Mouse (Mus musculus) heart, adult 2 months (tissue): Measurements from ENCODE around the gene Metap1d. TPM values are rescaled to one million over a fixed set of nuclear protein-coding genes. Genes with fewer than 3 reads are reported as not detected.

Experiments used
- DNase-seq, 2 experiments: peaks; one replicate each; pipeline ENCODE4 v3.0.0; 2021
- H3K27ac ChIP-seq: fragments of 200-600 bp; 2 replicates; pipeline ENCODE4 v1.8.1; 2022
- H3K27me3 ChIP-seq: fragments of 200-500 bp; 2 replicates; pipeline ENCODE4 v1.6.1; 2012; ENCODE audit warnings: mild to moderate bottlenecking, low read length, inconsistent platforms, mixed read lengths; ENCODE audit not compliant: control insufficient read depth, insufficient read depth
- H3K36me3 ChIP-seq: fragments of 200-500 bp; 2 replicates; pipeline ENCODE4 v1.6.1; 2012; ENCODE audit warnings: low read length, inconsistent platforms; ENCODE audit not compliant: control insufficient read depth, insufficient read depth
- H3K4me1 ChIP-seq: fragments of 200-500 bp; 2 replicates; pipeline ENCODE4 v1.6.1; 2011; ENCODE audit warnings: low read length; ENCODE audit not compliant: control insufficient read depth, insufficient read depth
- H3K4me3 ChIP-seq: fragments of 200-600 bp; 2 replicates; pipeline ENCODE4 v1.8.1; 2022
- H3K79me2 ChIP-seq: fragments of 200-500 bp; replicated peaks from 2 replicates; pipeline ENCODE4 v1.6.1; 2012; ENCODE audit warnings: mild to moderate bottlenecking, inconsistent platforms, low read length, moderate library complexity, mixed read lengths; ENCODE audit not compliant: control insufficient read depth, insufficient read depth
- H3K9ac ChIP-seq: fragments of 200-500 bp; 2 replicates; pipeline ENCODE4 v1.6.1; 2012; ENCODE audit warnings: low read depth, mild to moderate bottlenecking, control low read depth, inconsistent platforms, low read length, mixed read lengths
- CTCF ChIP-seq: fragments of 200-600 bp; IDR thresholded peaks from 2 replicates; pipeline ENCODE4 v1.8.1; 2022; ENCODE audit warnings: antibody characterized with exemption, mild to moderate bottlenecking, moderate library complexity
- EP300 ChIP-seq: fragments of 200-500 bp; IDR thresholded peaks from 2 replicates; pipeline ENCODE4 v1.6.1; 2011; ENCODE audit warnings: low read depth, low read length, control low read depth; ENCODE audit not compliant: insufficient read depth
- POLR2A ChIP-seq: fragments of 200-500 bp; IDR thresholded peaks from 2 replicates; pipeline ENCODE4 v1.6.1; 2011; ENCODE audit warnings: mild to moderate bottlenecking, low read depth, low read length, control low read depth; ENCODE audit not compliant: insufficient read depth
- WGBS: fragments of 180-500 bp; shearing (Covaris S2); methylation state at CpG from one replicate; pipeline ENCODE4 v1.1.7; 2018; 5-methylcytosine and 5-hydroxymethylcytosine counted together
- intact Hi-C: fragments of 180-260 bp; cut with DNase I; formaldehyde crosslinking; loops from one replicate; pipeline ENCODE4 v1.15.1; 2025
- polyA plus RNA-seq: library from polyadenylated mRNA; depleted of rRNA; stranded (reverse); fragments of >200 nt; gene quantifications from 2 replicates; pipeline ENCODE4 v1.2.3, GENCODE M21; 2012
- total RNA-seq, 2 experiments: library from RNA; stranded (reverse); gene quantifications; 2 replicates each; pipeline ENCODE4 v1.2.3; 2021

Gene Metap1d
- total and polyA plus RNA-seq, 3 experiments: 34.8 to 38.0 (median 35.2) TPM

DNA sequence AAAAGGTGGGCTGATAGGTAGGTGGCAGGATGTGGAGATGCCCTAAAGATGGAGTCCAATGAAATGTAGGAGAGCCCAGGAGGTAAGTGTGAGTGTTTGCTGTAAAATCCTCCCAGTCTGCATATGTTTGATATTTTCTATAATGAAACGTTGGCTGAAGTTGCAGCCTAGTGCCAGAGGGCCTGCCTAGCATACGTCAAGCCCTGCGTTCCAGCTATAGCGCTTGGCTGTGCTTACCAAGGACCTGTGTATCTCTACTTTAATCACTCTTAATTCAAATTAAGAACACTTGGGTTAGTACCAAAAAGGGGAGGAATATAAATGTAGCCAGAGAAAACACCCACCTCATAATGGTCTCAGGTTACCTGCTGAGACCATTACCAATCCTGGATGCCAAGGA is 22.7 kb downstream of the Metap1d start:
- TF ChIP-seq EP300 (no peak), CTCF (no peak), POLR2A (no peak)
- Histone ChIP-seq H3K4me3 (no peak overlapping the region), H3K36me3 (no peaks in the 10 kb centered on the region), H3K79me2 (peaks cover 2% of the 10 kb centered on the region; the same call in 1 of the 2 replicates), H3K9ac (no peak overlapping the region), H3K27ac (no peak overlapping the region), H3K27me3 (no peaks in the 10 kb centered on the region), H3K4me1 (no peaks in the 10 kb centered on the region)
- intact Hi-C loops: no loop called here
- DNase-seq: no peak
- 96% methylated on average over 4 of the region's 4 CpGs for WGBS

GRCm38 (mm10) chr2:71477787-71478186 is 24.7 kb downstream of the Metap1d start:
- no peaks in the 10 kb centered on the region for H3K36me3 ChIP-seq
- H3K79me2 ChIP-seq: no peaks in the 10 kb centered on the region; the same call in 1 of the 2 replicates
- H3K27me3 ChIP-seq: no peaks in the 10 kb centered on the region
- intact Hi-C loops: no loop called here
- no peak overlapping the region for H3K4me3 ChIP-seq
- DNase-seq: no peak
- no peak overlapping the region for H3K9ac ChIP-seq
- TF ChIP-seq POLR2A (no peak), CTCF (peak; percentile 31)
- no peaks in the 10 kb centered on the region for H3K4me1 ChIP-seq
- no peak overlapping the region for H3K27ac ChIP-seq

DNA sequence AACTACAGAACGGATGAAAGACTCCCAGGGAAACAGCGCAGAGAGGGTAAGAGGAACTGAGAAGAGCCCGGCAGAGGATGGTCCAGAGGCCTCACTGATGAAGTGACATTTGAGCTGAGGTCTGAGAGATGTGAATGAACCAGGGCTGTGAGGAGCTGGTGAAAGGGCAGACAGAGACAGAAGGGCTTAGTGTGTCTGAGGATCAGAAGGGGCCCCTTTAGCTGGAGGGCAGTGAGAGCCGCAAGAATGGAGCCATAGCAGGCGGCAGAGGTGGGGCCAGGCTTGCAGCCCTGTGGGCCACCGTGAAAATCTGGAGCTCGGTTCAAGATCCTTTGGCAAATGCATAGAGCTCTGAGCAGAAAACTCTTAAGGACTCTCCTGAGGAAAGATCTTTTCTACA is 26.8 kb downstream of the Metap1d start:
- no peaks in the 10 kb centered on the region for H3K27me3 ChIP-seq
- no peak for TF ChIP-seq EP300
- TF ChIP-seq POLR2A: no peak
- TF ChIP-seq CTCF: no peak
- H3K79me2 ChIP-seq: no peaks in the 10 kb centered on the region; the same call in 1 of the 2 replicates
- WGBS: 61% methylated on average over 7 of the region's 7 CpGs
- no peak overlapping the region for H3K4me3 ChIP-seq
- H3K9ac ChIP-seq: no peak overlapping the region
- H3K27ac ChIP-seq: no peak overlapping the region
- no peaks in the 10 kb centered on the region for H3K36me3 ChIP-seq
- no peak for DNase-seq
- H3K4me1 ChIP-seq: no peaks in the 10 kb centered on the region
- intact Hi-C loops: no loop called here

- H3K36me3 ChIP-seq: no peaks in the 10 kb centered on the region
- DNase-seq: no peak
- no peak overlapping the region for H3K4me3 ChIP-seq
- H3K79me2 ChIP-seq: no peaks in the 10 kb centered on the region; the same call in 1 of the 2 replicates
- TF ChIP-seq EP300 (no peak), CTCF (no peak), POLR2A (no peak)
- H3K27ac ChIP-seq: no peak overlapping the region
- H3K27me3 ChIP-seq: no peaks in the 10 kb centered on the region
- H3K9ac ChIP-seq: no peak overlapping the region
- 72% methylated on average over 6 of the region's 6 CpGs for WGBS
- no peaks in the 10 kb centered on the region for H3K4me1 ChIP-seq
- intact Hi-C loops: no loop called here
Measured at GRCm38 (mm10) chr2:71481825-71482224, 28.7 kb downstream of the Metap1d start.

DNA sequence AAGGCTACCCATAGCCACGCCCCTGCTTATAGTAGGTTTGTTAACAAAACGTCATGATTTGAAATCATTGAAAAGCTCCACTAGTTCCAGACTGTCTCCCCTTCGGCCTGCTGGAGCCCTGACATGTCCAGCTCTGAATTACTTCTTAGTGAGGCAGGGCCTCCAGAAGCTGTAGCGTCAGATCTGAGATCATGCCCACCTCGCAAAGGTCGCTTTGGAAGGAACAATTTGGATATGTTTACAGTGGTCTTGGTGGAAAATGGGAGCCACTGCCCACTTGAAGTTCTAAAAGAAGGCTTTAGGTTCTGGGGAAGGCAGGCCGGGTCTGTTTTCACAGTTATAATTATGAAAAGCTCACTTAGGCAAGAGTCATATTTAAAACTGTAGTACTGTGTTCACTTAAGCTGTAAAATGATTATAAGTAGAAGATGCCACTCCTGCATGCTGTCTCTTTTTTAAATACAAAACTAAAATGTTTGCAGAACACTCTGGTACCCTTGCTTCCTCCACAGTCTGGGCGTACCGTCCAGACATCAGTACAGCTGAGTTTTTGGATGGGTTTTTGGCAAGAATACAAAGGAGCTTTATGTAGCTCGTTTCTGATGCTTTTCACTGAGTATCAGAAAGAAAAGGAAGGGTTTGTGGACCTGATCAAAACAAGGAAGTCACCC is 30.1 kb downstream of the Metap1d start:
- no peak overlapping the region for H3K4me3 ChIP-seq
- TF ChIP-seq CTCF (no peak), POLR2A (no peak), EP300 (no peak)
- no peaks in the 10 kb centered on the region; the same call in 1 of the 2 replicates for H3K79me2 ChIP-seq
- H3K27ac ChIP-seq: no peak overlapping the region
- H3K36me3 ChIP-seq: no peaks in the 10 kb centered on the region
- no peak overlapping the region for H3K9ac ChIP-seq
- intact Hi-C loops: no loop called here
- WGBS: 75% methylated on average over 10 of the region's 10 CpGs
- H3K4me1 ChIP-seq: no peaks in the 10 kb centered on the region
- no peak for DNase-seq
- no peaks in the 10 kb centered on the region for H3K27me3 ChIP-seq

DNA sequence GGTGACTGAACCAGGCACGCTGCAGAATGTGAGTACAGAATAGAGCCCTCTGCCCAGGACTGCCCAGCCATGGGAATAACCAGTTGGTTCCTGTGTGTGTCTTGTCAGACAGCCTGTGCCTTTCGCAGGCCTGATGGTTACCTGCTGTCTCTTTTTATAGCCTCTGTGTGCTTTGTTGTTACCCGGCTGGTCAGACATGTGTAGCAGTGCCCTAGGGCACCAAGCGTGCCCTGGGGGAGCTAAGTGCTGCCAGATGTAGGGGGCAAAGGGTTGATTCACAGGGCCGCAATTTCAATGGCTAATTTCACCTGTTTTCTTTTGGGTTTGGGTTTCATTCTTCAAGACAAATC is 30.6 kb downstream of the Metap1d start:
- Histone ChIP-seq H3K9ac (no peak overlapping the region), H3K4me1 (no peaks in the 10 kb centered on the region), H3K79me2 (no peaks in the 10 kb centered on the region; the same call in 1 of the 2 replicates), H3K4me3 (no peak overlapping the region), H3K27ac (no peak overlapping the region), H3K36me3 (no peaks in the 10 kb centered on the region), H3K27me3 (no peaks in the 10 kb centered on the region)
- TF ChIP-seq EP300 (no peak), POLR2A (no peak), CTCF (no peak)
- intact Hi-C loops: no loop called here
- 82% methylated on average over 5 of the region's 5 CpGs for WGBS
- no peak for DNase-seq
